Mouse (Mus musculus) embryo, embryonic 11 days (tissue): Measurements from ENCODE around the gene Kcnj16.

Source experiments
- DNase-seq: peaks from one replicate; pipeline ENCODE4 v3.0.0-alpha.2; 2015

The Kcnj16 gene

GRCm38 (mm10) chr11:111057435-111057834 lies 89.6 kb downstream of the Kcnj16 start:
- no peak for DNase-seq

- no peak for DNase-seq
Observed at GRCm38 (mm10) chr11:111059440-111059839, 91.6 kb downstream of the Kcnj16 start.

GRCm38 (mm10) chr11:111060216-111060615 lies 92.4 kb downstream of the Kcnj16 start:
- DNase-seq: no peak

GRCm38 (mm10) chr11:111064751-111065527 lies 97.1 kb downstream of the Kcnj16 start:
- peak; percentile 86 for DNase-seq

GRCm38 (mm10) chr11:111065635-111066298 lies 97.9 kb downstream of the Kcnj16 start, which contains the start of gene Kcnj2:
Gene Kcnj2 (plus strand): TSS chr11:111066164.
- DNase-seq: peak; percentile 96

- DNase-seq: no peak
Observed at GRCm38 (mm10) chr11:111066299-111066691, 98.5 kb downstream of the Kcnj16 start.

- DNase-seq: no peak
Observed at GRCm38 (mm10) chr11:111067787-111068186, 100.0 kb downstream of the Kcnj16 start.

- DNase-seq: no peak
Observed at GRCm38 (mm10) chr11:111070460-111070859, 102.6 kb downstream of the Kcnj16 start.

- no peak for DNase-seq
Observed at GRCm38 (mm10) chr11:111074131-111074530, 106.3 kb downstream of the Kcnj16 start.
